Mouse (Mus musculus) ES-E14 (cell line): ENCODE measurements around the gene Rundc3b. TPM values are rescaled to one million over a fixed set of nuclear protein-coding genes. Genes with fewer than 3 reads are reported as not detected.

Experiments used
- DNase-seq: peaks from one replicate; pipeline ENCODE4 v3.0.0-alpha.2; 2013; ENCODE audit warnings: low read depth, low spot score
- H3K27ac ChIP-seq: 2 replicates; pipeline ENCODE4 v1.5.1; 2012; ENCODE audit warnings: low read depth, mild to moderate bottlenecking, low read length, moderate library complexity, mixed read lengths; ENCODE audit not compliant: poor library complexity, insufficient read depth, severe bottlenecking
- H3K36me3 ChIP-seq: 2 replicates; pipeline ENCODE4 v1.6.1; 2012; ENCODE audit warnings: mild to moderate bottlenecking, low read length, moderate library complexity, mixed read lengths; ENCODE audit not compliant: control insufficient read depth, poor library complexity, insufficient read depth, severe bottlenecking
- H3K4me1 ChIP-seq, 2 experiments: fragments of 150-350 bp in 1 of 2; sonication (generic) in 1 of 2; 2 replicates each; pipeline ENCODE4 v1.6.1; 2012; ENCODE audit warnings: low read length in 2 of 2, mild to moderate bottlenecking in 1 of 2, mixed read lengths in 1 of 2; ENCODE audit not compliant: control insufficient read depth in 2 of 2, insufficient read depth in 2 of 2, poor library complexity in 1 of 2
- H3K4me3 ChIP-seq, 2 experiments: fragments of 150-350 bp in 1 of 2; sonication (generic) in 1 of 2; 2 replicates each; pipeline ENCODE4 v1.5.1; 2012; ENCODE audit warnings: low read length in 2 of 2, low read depth in 1 of 2, mild to moderate bottlenecking in 1 of 2, mixed read lengths in 1 of 2; ENCODE audit not compliant: insufficient read depth in 1 of 2, poor library complexity in 1 of 2, severe bottlenecking in 1 of 2
- H3K9ac ChIP-seq: 2 replicates; pipeline ENCODE4 v1.6.1; 2012; ENCODE audit warnings: low read depth, mild to moderate bottlenecking, low read length, mixed read lengths; ENCODE audit not compliant: poor library complexity, insufficient read depth, severe bottlenecking
- H3K9me3 ChIP-seq: fragments of 150-350 bp; sonication (generic); 2 replicates; pipeline ENCODE4 v1.6.1; 2012; ENCODE audit warnings: low read depth, mild to moderate bottlenecking, low read length; ENCODE audit not compliant: control insufficient read depth, insufficient read depth
- CHD2 ChIP-seq: IDR thresholded peaks from 2 replicates; pipeline ENCODE4 v1.6.1; 2014; ENCODE audit warnings: mild to moderate bottlenecking, low read depth, low read length, inconsistent platforms
- HCFC1 ChIP-seq: IDR thresholded peaks from 2 replicates; pipeline ENCODE4 v1.6.1; 2012; ENCODE audit warnings: low read length, inconsistent platforms, borderline replicate concordance; ENCODE audit not compliant: insufficient read depth
- MAFK ChIP-seq: IDR thresholded peaks from 2 replicates; pipeline ENCODE4 v1.6.1; 2014; ENCODE audit warnings: mild to moderate bottlenecking, low read depth, low read length, inconsistent platforms; ENCODE audit not compliant: insufficient read depth
- ZC3H11A ChIP-seq: IDR thresholded peaks from 2 replicates; pipeline ENCODE4 v1.6.1; 2012; ENCODE audit warnings: low read depth, mild to moderate bottlenecking, inconsistent platforms, low read length, borderline replicate concordance
- ZNF384 ChIP-seq: IDR thresholded peaks from 2 replicates; pipeline ENCODE4 v1.6.1; 2012; ENCODE audit warnings: low read depth, low read length, inconsistent platforms
- in situ Hi-C, 2 experiments: fragments of 600-800 bp; cut with MboI; formaldehyde crosslinking; loops; one replicate each; pipeline ENCODE4 v1.15.1; 2025; ENCODE audit warnings: low sequenced_read_pairs in 2 of 2, inconsistent platforms in 1 of 2; ENCODE audit not compliant: unreplicated experiment in 2 of 2
- total RNA-seq: library from RNA; depleted of rRNA; stranded (reverse); fragments of 300-350 nt; gene quantifications from 2 replicates; pipeline ENCODE4 v1.2.3, GENCODE M21; 2012; rRNA removed

Gene Rundc3b
- total RNA-seq, 1 experiment: 2.5 TPM

GRCm38 (mm10) chr5:8456561-8456960 lies 166.2 kb downstream of the Rundc3b start:
- no peak overlapping the region for H3K4me3 ChIP-seq
- in situ Hi-C loops: no loop called here

DNA sequence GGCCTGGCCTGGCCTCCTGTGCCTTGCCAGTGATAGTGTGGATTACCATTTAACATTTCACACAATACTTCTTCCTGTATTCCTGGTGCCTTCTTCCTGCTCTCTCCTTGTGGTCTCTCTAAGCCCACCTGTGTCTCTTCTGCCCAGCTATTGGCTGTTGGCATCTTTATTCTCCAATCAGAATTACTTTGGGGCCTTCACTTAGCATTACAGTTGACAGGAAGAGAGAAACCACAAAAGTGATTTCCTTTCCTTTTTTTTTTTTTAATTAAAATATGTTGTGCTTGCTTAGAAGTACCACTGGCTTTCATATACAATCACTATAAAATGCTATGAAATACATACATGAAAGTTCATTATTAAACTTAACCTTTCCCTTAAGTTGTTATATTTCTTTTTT lies 167.2 kb downstream of the Rundc3b start:
- Histone ChIP-seq H3K4me3 (no peak overlapping the region), H3K36me3 (peaks cover 11% of the 10 kb centered on the region), H3K9me3 (no peaks in the 10 kb centered on the region), H3K9ac (no peak overlapping the region), H3K4me1 (no peaks in the 10 kb centered on the region), H3K27ac (no peak overlapping the region)
- TF ChIP-seq CHD2: no peak
- TF ChIP-seq ZNF384: no peak
- no peak for TF ChIP-seq MAFK
- TF ChIP-seq ZC3H11A: no peak
- TF ChIP-seq HCFC1: no peak
- DNase-seq: no peak
- in situ Hi-C loops: no loop called here

More at GRCm38 (mm10) chr5:8456561-8456960, 166.2 kb downstream of the Rundc3b start:
- DNase-seq: no peak
- Histone ChIP-seq H3K27ac (no peak overlapping the region), H3K36me3 (peaks cover 13% of the 10 kb centered on the region), H3K9ac (no peak overlapping the region), H3K9me3 (no peaks in the 10 kb centered on the region), H3K4me1 (no peaks in the 10 kb centered on the region)
- TF ChIP-seq ZNF384: no peak
- no peak for TF ChIP-seq MAFK
- TF ChIP-seq CHD2: no peak
- no peak for TF ChIP-seq HCFC1
- no peak for TF ChIP-seq ZC3H11A

Other genes starting within 250 kb of the Rundc3b start
- 109 and 114 TPM in 2 replicates for gene Dbf4, start 200.2 kb downstream of the Rundc3b start, total RNA-seq
- gene Slc25a40, start 200.1 kb downstream of the Rundc3b start, total RNA-seq: 24.7 and 27.2 TPM in 2 replicates
- gene Abcb1a, start 37.1 kb upstream of the Rundc3b start, total RNA-seq: 34.1 and 37.3 TPM in 2 replicates
- gene Abcb1b, start 175.2 kb upstream of the Rundc3b start, total RNA-seq: 72.2 and 76.6 TPM in 2 replicates